8 mouse cellular contexts compared by ENCODE assay signal in genomic region chr19:3451170-3451569, GRCm38 (mm10). TPM values are rescaled to one million over a fixed set of nuclear protein-coding genes. Genes with fewer than 3 reads are reported as not detected.
DNase-seq lines count a peak whose midpoint lies in the region; ATAC-seq lines count a peak whose summit lies in the region.

No protein-coding gene starts in this region.

- no peak for ATAC-seq in heart, embryonic 12.5 days (ENCODE audit: insufficient number of reproducible peaks, low FRiP score)
- ATAC-seq in intestine, embryonic 16.5 days: peak; percentile 65
- ATAC-seq in midbrain, embryonic 12.5 days (ENCODE audit: low FRiP score, low read depth): peak; percentile 67

- intact Hi-C loops in left cerebral cortex, postnatal 10 days (cut with DNase I): loop anchor here (2.0 to 5.0 kb wide), 2 partner anchors 64 to 158 kb away; partner anchors contain the start of gene Tesmin

- H3K9ac ChIP-seq in heart, embryonic 12.5 days: no peak overlapping the region
- no peak overlapping the region for H3K9ac ChIP-seq in intestine, embryonic 16.5 days (ENCODE audit: low read depth, low read length)
- H3K9ac ChIP-seq in midbrain, embryonic 12.5 days (replicated peaks): no peak overlapping the region

- no peaks in the 10 kb centered on the region for H3K27me3 ChIP-seq in heart, embryonic 12.5 days (replicated peaks)
- no peaks in the 10 kb centered on the region for H3K27me3 ChIP-seq in intestine, embryonic 16.5 days (replicated peaks; ENCODE audit: control insufficient read depth, insufficient read depth, low read length)
- H3K27me3 ChIP-seq in midbrain, embryonic 12.5 days: no peaks in the 10 kb centered on the region

- H3K4me3 ChIP-seq in heart, embryonic 12.5 days: no peak overlapping the region
- no peak overlapping the region for H3K4me3 ChIP-seq in intestine, embryonic 16.5 days (ENCODE audit: low read length)
- no peak overlapping the region for H3K4me3 ChIP-seq in midbrain, embryonic 12.5 days

- H3K4me1 ChIP-seq in heart, embryonic 12.5 days (replicated peaks): peaks cover 10% of the 10 kb centered on the region
- H3K4me1 ChIP-seq in intestine, embryonic 16.5 days (ENCODE audit: control insufficient read depth, insufficient read depth, low read length): peaks cover 3% of the 10 kb centered on the region; the same call in 1 of the 2 replicates
- H3K4me1 ChIP-seq in midbrain, embryonic 12.5 days: 0 out of 2 replicates have a peak, but pooled peaks cover 3% of the 10 kb centered on the region

- no peak overlapping the region for H3K4me2 ChIP-seq in heart, embryonic 12.5 days
- H3K4me2 ChIP-seq in intestine, embryonic 16.5 days (ENCODE audit: low read depth, low read length): no peak overlapping the region
- no peak overlapping the region for H3K4me2 ChIP-seq in midbrain, embryonic 12.5 days (replicated peaks)

- H3K36me3 ChIP-seq in heart, embryonic 12.5 days: peaks cover 29% of the 10 kb centered on the region
- peaks cover 4% of the 10 kb centered on the region; the same call in 1 of the 2 replicates for H3K36me3 ChIP-seq in intestine, embryonic 16.5 days (ENCODE audit: control insufficient read depth, insufficient read depth, low read length)
- peaks cover 20% of the 10 kb centered on the region for H3K36me3 ChIP-seq in midbrain, embryonic 12.5 days

- 29% methylated on average over 6 of the region's 6 CpGs for WGBS in heart, embryonic 12.5 days
- 17% methylated on average over 6 of the region's 6 CpGs for WGBS in intestine, embryonic 16.5 days
- WGBS in midbrain, embryonic 12.5 days: 27% methylated on average over 6 of the region's 6 CpGs

- H3K27ac ChIP-seq in heart, embryonic 12.5 days (ENCODE audit: poor library complexity, severe bottlenecking): no peak overlapping the region
- H3K27ac ChIP-seq in intestine, embryonic 16.5 days (ENCODE audit: low read length): no peak overlapping the region
- H3K27ac ChIP-seq in midbrain, embryonic 12.5 days (replicated peaks): no peak overlapping the region

- peak; percentile 76 for DNase-seq in heart, adult 8-10 months (ENCODE audit: low spot score)
- peak; percentile 49 for DNase-seq in cerebellum, adult 8-10 months
- DNase-seq in forelimb bud, embryonic 11.5 days (ENCODE audit: low read depth, low spot score): peak; percentile 80
- DNase-seq in left cerebral cortex, postnatal 10 days (ENCODE audit: extremely low spot score in 1 of 2, low spot score in 2 of 2): peak; percentile 73 to 79
- peak; percentile 13 for DNase-seq in spleen, adult 12 weeks (ENCODE audit: low spot score)

- peaks cover 5% of the 10 kb centered on the region; the same call in 1 of the 2 replicates for H3K9me3 ChIP-seq in heart, embryonic 12.5 days (replicated peaks)
- no peaks in the 10 kb centered on the region for H3K9me3 ChIP-seq in intestine, embryonic 16.5 days (ENCODE audit: control insufficient read depth, low read length)
- H3K9me3 ChIP-seq in midbrain, embryonic 12.5 days: 0 out of 2 replicates have a peak, but pooled peaks cover 4% of the 10 kb centered on the region

RNA-seq across cellular contexts. Expression of gene Gal, which starts 36.8 kb away (rescaled TPM):
- not detected for total RNA-seq in heart, adult 8-10 months (2022)
- polyA plus RNA-seq in heart, embryonic 12.5 days (2016; fragmentation: Nextera tagmentation; extraction: Ambion mirVana): 8.1 and 8.5 TPM in 2 replicates
- 16.7 and 17.7 TPM in 2 replicates for polyA plus RNA-seq in intestine, embryonic 16.5 days (2015; fragmentation: Nextera tagmentation; extraction: Ambion mirVana)
- total RNA-seq in left cerebral cortex, postnatal 10 days (2021): 1 to 10 TPM; 1.3 to 2.0 TPM
- 1.4 and 1.6 TPM in 2 replicates for polyA plus RNA-seq in midbrain, embryonic 12.5 days (2016; fragmentation: Nextera tagmentation; extraction: Ambion mirVana)

Comparison
In these comparisons a context has a peak if more than half of its experiments do, and no peak if none do; other contexts are left out.
1. DNase-seq: peak in every context shown above with its lines; median percentile 80 in forelimb bud, embryonic 11.5 days; 76 in heart, adult 8-10 months; 76 in left cerebral cortex, postnatal 10 days; 49 in cerebellum, adult 8-10 months; 13 in spleen, adult 12 weeks.